Mouse (Mus musculus): ENCODE results near the gene Xrcc2. TPM values are rescaled to one million over a fixed set of nuclear protein-coding genes. Genes with fewer than 3 reads are reported as not detected.

Gene Xrcc2
- total RNA-seq, 1 experiment from 2014 or later: 14.1 TPM

GRCm38 (mm10) chr5:25696256-25696655 lies 9.4 kb downstream of the Xrcc2 start:
- no peak for ATAC-seq (replicated peaks in 1 of 2; ENCODE audit: insufficient read depth in 1 of 2, low FRiP score in 2 of 2, low TSS enrichment in 1 of 2, low read depth in 1 of 2, poor library complexity in 2 of 2, severe bottlenecking in 2 of 2)

- ATAC-seq (replicated peaks in 1 of 2; ENCODE audit: insufficient read depth in 1 of 2, low FRiP score in 2 of 2, low TSS enrichment in 1 of 2, low read depth in 1 of 2, poor library complexity in 2 of 2, severe bottlenecking in 2 of 2): no peak
Measured at GRCm38 (mm10) chr5:25695786-25696185, 9.8 kb downstream of the Xrcc2 start.

GRCm38 (mm10) chr5:25671696-25672520 lies 33.7 kb downstream of the Xrcc2 start:
- no peak for ATAC-seq (replicated peaks in 1 of 2; ENCODE audit: insufficient read depth in 1 of 2, low FRiP score in 2 of 2, low TSS enrichment in 1 of 2, low read depth in 1 of 2, poor library complexity in 2 of 2, severe bottlenecking in 2 of 2)

GRCm38 (mm10) chr5:25671051-25671450 lies 34.6 kb downstream of the Xrcc2 start:
- ATAC-seq (replicated peaks in 1 of 2; ENCODE audit: insufficient read depth in 1 of 2, low FRiP score in 2 of 2, low TSS enrichment in 1 of 2, low read depth in 1 of 2, poor library complexity in 2 of 2, severe bottlenecking in 2 of 2): no peak

GRCm38 (mm10) chr5:25668306-25668705 lies 37.3 kb downstream of the Xrcc2 start:
- no peak for ATAC-seq (replicated peaks in 1 of 2; ENCODE audit: insufficient read depth in 1 of 2, low FRiP score in 2 of 2, low TSS enrichment in 1 of 2, low read depth in 1 of 2, poor library complexity in 2 of 2, severe bottlenecking in 2 of 2)

GRCm38 (mm10) chr5:25666684-25667083 lies 38.9 kb downstream of the Xrcc2 start:
- ATAC-seq (replicated peaks in 1 of 2; ENCODE audit: insufficient read depth in 1 of 2, low FRiP score in 2 of 2, low TSS enrichment in 1 of 2, low read depth in 1 of 2, poor library complexity in 2 of 2, severe bottlenecking in 2 of 2): no peak

GRCm38 (mm10) chr5:25666108-25666507 lies 39.5 kb downstream of the Xrcc2 start:
- no peak for ATAC-seq (replicated peaks in 1 of 2; ENCODE audit: insufficient read depth in 1 of 2, low FRiP score in 2 of 2, low TSS enrichment in 1 of 2, low read depth in 1 of 2, poor library complexity in 2 of 2, severe bottlenecking in 2 of 2)

GRCm38 (mm10) chr5:25665516-25665915 lies 40.1 kb downstream of the Xrcc2 start:
- ATAC-seq (replicated peaks in 1 of 2; ENCODE audit: insufficient read depth in 1 of 2, low FRiP score in 2 of 2, low TSS enrichment in 1 of 2, low read depth in 1 of 2, poor library complexity in 2 of 2, severe bottlenecking in 2 of 2): no peak

GRCm38 (mm10) chr5:25663165-25663564 lies 42.5 kb downstream of the Xrcc2 start:
- no peak for ATAC-seq (replicated peaks in 1 of 2; ENCODE audit: insufficient read depth in 1 of 2, low FRiP score in 2 of 2, low TSS enrichment in 1 of 2, low read depth in 1 of 2, poor library complexity in 2 of 2, severe bottlenecking in 2 of 2)

GRCm38 (mm10) chr5:25654578-25654987 lies 51.0 kb downstream of the Xrcc2 start:
- no peak for ATAC-seq (replicated peaks in 1 of 2; ENCODE audit: insufficient read depth in 1 of 2, low FRiP score in 2 of 2, low TSS enrichment in 1 of 2, low read depth in 1 of 2, poor library complexity in 2 of 2, severe bottlenecking in 2 of 2)

- ATAC-seq (replicated peaks in 1 of 2; ENCODE audit: insufficient read depth in 1 of 2, low FRiP score in 2 of 2, low TSS enrichment in 1 of 2, low read depth in 1 of 2, poor library complexity in 2 of 2, severe bottlenecking in 2 of 2): no peak
Measured at GRCm38 (mm10) chr5:25653377-25653776, 52.2 kb downstream of the Xrcc2 start.

- ATAC-seq (replicated peaks in 1 of 2; ENCODE audit: insufficient read depth in 1 of 2, low FRiP score in 2 of 2, low TSS enrichment in 1 of 2, low read depth in 1 of 2, poor library complexity in 2 of 2, severe bottlenecking in 2 of 2): no peak
Measured at GRCm38 (mm10) chr5:25652435-25652834, 53.2 kb downstream of the Xrcc2 start.

- ATAC-seq (replicated peaks in 1 of 2; ENCODE audit: insufficient read depth in 1 of 2, low FRiP score in 2 of 2, low TSS enrichment in 1 of 2, low read depth in 1 of 2, poor library complexity in 2 of 2, severe bottlenecking in 2 of 2): no peak
Measured at GRCm38 (mm10) chr5:25645661-25646364, 59.8 kb downstream of the Xrcc2 start.

GRCm38 (mm10) chr5:25644509-25644908 lies 61.1 kb downstream of the Xrcc2 start:
- ATAC-seq (replicated peaks in 1 of 2; ENCODE audit: insufficient read depth in 1 of 2, low FRiP score in 2 of 2, low TSS enrichment in 1 of 2, low read depth in 1 of 2, poor library complexity in 2 of 2, severe bottlenecking in 2 of 2): no peak

- ATAC-seq (replicated peaks in 1 of 2; ENCODE audit: insufficient read depth in 1 of 2, low FRiP score in 2 of 2, low TSS enrichment in 1 of 2, low read depth in 1 of 2, poor library complexity in 2 of 2, severe bottlenecking in 2 of 2): no peak
Measured at GRCm38 (mm10) chr5:25642741-25643140, 62.9 kb downstream of the Xrcc2 start.

Data from hematopoietic stem cell, adult 5-6 weeks (primary cell).